Mouse (Mus musculus) CH12.LX (cell line): ENCODE data around the gene Frg2f1. TPM values are rescaled to one million over a fixed set of nuclear protein-coding genes. Genes with fewer than 3 reads are reported as not detected.

Source experiments
- DNase-seq: peaks from one replicate; pipeline ENCODE4 v3.0.0-alpha.2; 2013; ENCODE audit errors: extremely low read depth
- H3K27ac ChIP-seq: 2 replicates; pipeline ENCODE4 v1.5.1; 2012; ENCODE audit warnings: low read depth, mild to moderate bottlenecking, control low read depth, moderate library complexity; ENCODE audit not compliant: insufficient read depth
- H3K27me3 ChIP-seq: replicated peaks from 2 replicates; pipeline ENCODE3; 2012; ENCODE audit warnings: inconsistent platforms
- H3K36me3 ChIP-seq, 2 experiments: replicated peaks in 1 of 2; 2 replicates each; pipeline versions ENCODE3 to v1.6.1; 2012; ENCODE audit warnings: inconsistent platforms in 1 of 2, low read length in 1 of 2, mild to moderate bottlenecking in 1 of 2, mixed read lengths in 1 of 2, moderate library complexity in 1 of 2; ENCODE audit not compliant: control insufficient read depth in 1 of 2, insufficient read depth in 1 of 2
- H3K4me1 ChIP-seq, 2 experiments: 2 replicates each; pipeline ENCODE4 v1.6.1; 2012; ENCODE audit warnings: inconsistent platforms in 1 of 2, moderate library complexity in 1 of 2; ENCODE audit not compliant: insufficient read depth in 2 of 2, control insufficient read depth in 1 of 2
- H3K4me2 ChIP-seq: 2 replicates; pipeline ENCODE4 v1.6.1; 2012; ENCODE audit warnings: low read depth, mild to moderate bottlenecking, control low read depth; ENCODE audit not compliant: poor library complexity, insufficient read depth, severe bottlenecking
- H3K4me3 ChIP-seq, 3 experiments: fragments of 150-350 bp in 1 of 3; sonication (generic) in 1 of 3; replicated peaks in 1 of 3; 2 replicates each; pipeline versions ENCODE3 to v1.5.1; 2011 to 2012; ENCODE audit warnings: low read depth in 2 of 3, low read length in 2 of 3, mild to moderate bottlenecking in 2 of 3, moderate library complexity in 2 of 3, control low read depth in 1 of 3, improper control_type of control experiment in 1 of 3, inconsistent platforms in 1 of 3, mixed read lengths in 1 of 3; ENCODE audit not compliant: poor library complexity in 1 of 3
- H3K79me2 ChIP-seq: replicated peaks from 2 replicates; pipeline ENCODE4 v1.6.1; 2012; ENCODE audit warnings: mild to moderate bottlenecking, moderate library complexity; ENCODE audit not compliant: control insufficient read depth, poor library complexity, insufficient read depth, severe bottlenecking; ENCODE audit errors: extremely low read depth
- H3K9ac ChIP-seq: 2 replicates; pipeline ENCODE4 v1.6.1; 2012; ENCODE audit warnings: low read depth, mild to moderate bottlenecking, control low read depth, moderate library complexity; ENCODE audit not compliant: insufficient read depth
- H3K9me3 ChIP-seq: replicated peaks from 2 replicates; pipeline ENCODE3; 2012; ENCODE audit warnings: low read length, inconsistent platforms, mixed read lengths
- BHLHE40 ChIP-seq: IDR thresholded peaks from 2 replicates; pipeline ENCODE4 v1.6.1; 2011; ENCODE audit warnings: mild to moderate bottlenecking, low read depth, low read length, improper control_type of control experiment
- CHD1 ChIP-seq: IDR thresholded peaks from 2 replicates; pipeline ENCODE4 v1.6.1; 2012; ENCODE audit warnings: low read depth, low read length, improper control_type of control experiment, inconsistent platforms
- CHD2 ChIP-seq: IDR thresholded peaks from 2 replicates; pipeline ENCODE4 v1.6.1; 2011; ENCODE audit warnings: low read length, improper control_type of control experiment
- CTCF ChIP-seq, 2 experiments: IDR thresholded peaks in 1 of 2; conservative IDR thresholded peaks in 1 of 2; 2 replicates each; pipeline ENCODE4 v1.5.1; 2011 to 2012; ENCODE audit warnings: low read depth in 2 of 2, low read length in 2 of 2, improper control_type of control experiment in 1 of 2, inconsistent platforms in 1 of 2, mild to moderate bottlenecking in 1 of 2, moderate library complexity in 1 of 2
- ELF1 ChIP-seq: IDR thresholded peaks from 2 replicates; pipeline ENCODE4 v1.6.1; 2014; ENCODE audit warnings: low read depth, mild to moderate bottlenecking, inconsistent platforms, low read length, improper control_type of control experiment
- ETS1 ChIP-seq: conservative IDR thresholded peaks from 2 replicates; pipeline ENCODE4 v1.6.1; 2012; ENCODE audit warnings: low read depth, mild to moderate bottlenecking, inconsistent platforms, low read length, improper control_type of control experiment, moderate library complexity
- HCFC1 ChIP-seq: IDR thresholded peaks from 2 replicates; pipeline ENCODE4 v1.6.1; 2012; ENCODE audit warnings: low read depth, mild to moderate bottlenecking, inconsistent platforms, low read length, improper control_type of control experiment
- KAT2A ChIP-seq: IDR thresholded peaks from 2 replicates; pipeline ENCODE4 v1.6.1; 2012; ENCODE audit warnings: low read length, improper control_type of control experiment, inconsistent platforms; ENCODE audit not compliant: insufficient replicate concordance
- MAZ ChIP-seq: IDR thresholded peaks from 2 replicates; pipeline ENCODE4 v1.6.1; 2012; ENCODE audit warnings: low read depth, mild to moderate bottlenecking, inconsistent platforms, low read length, improper control_type of control experiment, moderate library complexity
- NELFE ChIP-seq: IDR thresholded peaks from 2 replicates; pipeline ENCODE4 v1.6.1; 2011; ENCODE audit warnings: low read depth, low read length, improper control_type of control experiment
- NRF1 ChIP-seq: IDR thresholded peaks from 2 replicates; pipeline ENCODE4 v1.6.1; 2014; ENCODE audit warnings: low read depth, mild to moderate bottlenecking, inconsistent platforms, low read length, improper control_type of control experiment, moderate library complexity
- POLR2A ChIP-seq: IDR thresholded peaks from 2 replicates; pipeline ENCODE4 v1.6.1; 2011; ENCODE audit warnings: low read depth, mild to moderate bottlenecking, improper control_type of control experiment, low read length
- POLR2AphosphoS2 ChIP-seq: IDR thresholded peaks from 2 replicates; pipeline ENCODE4 v1.6.1; 2011; ENCODE audit warnings: low read depth, low read length, improper control_type of control experiment
- RAD21 ChIP-seq: IDR thresholded peaks from 2 replicates; pipeline ENCODE4 v1.6.1; 2011; ENCODE audit warnings: low read depth, mild to moderate bottlenecking, low read length, improper control_type of control experiment, moderate library complexity
- SIN3A ChIP-seq: IDR thresholded peaks from 2 replicates; pipeline ENCODE4 v1.6.1; 2012; ENCODE audit warnings: low read length, improper control_type of control experiment, inconsistent platforms
- SMC3 ChIP-seq: IDR thresholded peaks from 2 replicates; pipeline ENCODE4 v1.6.1; 2011; ENCODE audit warnings: low read depth, low read length, improper control_type of control experiment
- TCF12 ChIP-seq: IDR thresholded peaks from 2 replicates; pipeline ENCODE4 v1.6.1; 2014; ENCODE audit warnings: low read depth, mild to moderate bottlenecking, inconsistent platforms, low read length, improper control_type of control experiment
- USF2 ChIP-seq: conservative IDR thresholded peaks from 2 replicates; pipeline ENCODE4 v1.6.1; 2011; ENCODE audit warnings: low read depth, low read length, improper control_type of control experiment
- ZKSCAN1 ChIP-seq: IDR thresholded peaks from 2 replicates; pipeline ENCODE4 v1.6.1; 2012; ENCODE audit warnings: low read depth, inconsistent platforms, low read length, improper control_type of control experiment, borderline replicate concordance
- dilution Hi-C: fragments of 300-500 bp; cut with MboI; formaldehyde crosslinking; loops from 2 replicates; pipeline ENCODE4 v1.14.3; 2020; ENCODE audit warnings: low sequenced_read_pairs; ENCODE audit not compliant: extremely low pct_unique_long_range_greater_than_20kb, extremely low pct_ligation_motif_present
- in situ Hi-C: fragments of 300-500 bp; cut with MboI; formaldehyde crosslinking; loops from 3 replicates; pipeline ENCODE4 v1.14.3; 2019; ENCODE audit warnings: low sequenced_read_pairs, low pct_ligation_motif_present, low pct_unique_long_range_greater_than_20kb, mixed read lengths
- polyA plus RNA-seq: library from polyadenylated mRNA; unstranded; fragments of >175 nt; gene quantifications from 2 replicates; pipeline ENCODE4 v1.2.1, GENCODE M21; 2012; ENCODE audit warnings: low read depth; ENCODE audit not compliant: insufficient read length
- total RNA-seq, 2 experiments: library from RNA; depleted of rRNA; stranded (reverse); fragments of 300-350 nt in 1 of 2; fragments of >200 nt in 1 of 2; gene quantifications; 2 replicates each; pipeline ENCODE4 v1.2.3; 2012 to 2014

The Frg2f1 gene
- total and polyA plus RNA-seq, 3 experiments, result 3.5 to 4.4 (median 3.9) TPM

DNA sequence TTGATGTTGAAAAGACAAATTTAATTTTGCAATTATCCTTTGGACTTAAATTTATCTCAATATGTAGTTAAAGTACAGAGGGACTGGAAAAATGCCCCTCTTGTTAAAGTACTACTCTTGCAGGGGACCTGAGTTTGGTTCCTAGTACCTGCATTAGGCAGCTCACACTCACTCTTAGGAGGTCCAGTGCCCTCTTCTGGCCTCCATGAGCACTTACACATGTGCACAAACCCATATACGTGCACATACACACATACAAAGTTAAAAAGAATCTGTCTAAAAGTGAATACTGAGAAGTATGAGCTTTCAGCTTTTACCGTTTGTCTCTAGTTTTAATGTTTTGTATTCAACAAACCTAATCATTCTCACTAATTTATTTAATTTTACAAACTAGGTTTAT lies 48.7 kb upstream of the Frg2f1 start:
- in situ Hi-C loops (no loop called here), dilution Hi-C loops (no loop called here)
- Histone ChIP-seq H3K79me2 (peaks cover 11% of the 10 kb centered on the region; the same call in 1 of the 2 replicates), H3K9me3 (no peaks in the 10 kb centered on the region), H3K4me3 (no peak overlapping the region), H3K4me2 (no peak overlapping the region), H3K27ac (no peak overlapping the region), H3K4me1 (peaks cover 0 to 6% of the 10 kb centered on the region in 2 experiments; a peak in 1 of 4 replicates), H3K36me3 (peaks cover 17 to 51% of the 10 kb centered on the region in 2 experiments), H3K9ac (no peak overlapping the region), H3K27me3 (no peaks in the 10 kb centered on the region)
- TF ChIP-seq CTCF (conservative IDR thresholded peaks at IDR 0.05 in 1 of 2, IDR thresholded peaks at IDR 0.05 in 1 of 2; ENCODE audit: low read depth in 2 of 2, low read length in 2 of 2), result 0 out of 4 replicates have a peak, but pooled peaks of 1 of the 2 experiments have one; percentile 1
- no peak for TF ChIP-seq BHLHE40
- DNase-seq, result no peak

DNA sequence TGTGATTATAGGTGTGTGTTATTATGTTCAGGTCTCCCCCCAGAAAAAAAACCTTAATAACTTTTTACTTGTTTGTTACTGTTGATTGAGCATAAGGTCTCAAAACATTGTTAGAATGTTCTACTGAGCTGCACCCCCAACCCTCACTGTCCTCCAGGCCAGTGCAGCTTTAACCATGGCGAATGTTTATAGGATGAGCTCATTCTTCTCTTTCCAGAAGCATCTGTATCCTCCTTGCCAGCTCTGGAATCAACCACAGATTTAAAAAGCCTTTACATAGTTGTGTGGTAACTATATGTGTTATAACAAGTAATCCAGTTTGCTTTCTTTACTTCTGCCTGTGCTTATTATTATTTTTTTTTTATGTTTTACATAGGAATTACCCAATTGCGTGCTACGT lies 36.1 kb upstream of the Frg2f1 start:
- peaks cover 0 to 35% of the 10 kb centered on the region in 2 experiments; a peak in 2 of 4 replicates for H3K4me1 ChIP-seq
- in situ Hi-C loops, result no loop called here
- no peaks in the 10 kb centered on the region for H3K27me3 ChIP-seq
- TF ChIP-seq RAD21 (no peak), KAT2A (no peak), ETS1 (no peak), ZKSCAN1 (no peak), SMC3 (no peak), POLR2AphosphoS2 (no peak), ELF1 (no peak), NRF1 (no peak), MAZ (no peak), USF2 (no peak), SIN3A (no peak), CHD1 (no peak), TCF12 (no peak), CHD2 (no peak), NELFE (no peak), HCFC1 (no peak), POLR2A (no peak)
- H3K27ac ChIP-seq, result no peak overlapping the region
- H3K4me3 ChIP-seq, result no peak overlapping the region
- no peak for DNase-seq
- peaks cover 2% of the 10 kb centered on the region for H3K9me3 ChIP-seq
- no peak overlapping the region for H3K9ac ChIP-seq
- H3K4me2 ChIP-seq, result no peak overlapping the region
- dilution Hi-C loops, result no loop called here
- peaks cover 14 to 47% of the 10 kb centered on the region in 2 experiments for H3K36me3 ChIP-seq
- H3K79me2 ChIP-seq, result peaks cover 33% of the 10 kb centered on the region
